Mouse (Mus musculus) mouse embryonic stem cell (cell line): ENCODE results near the gene Fam71f1.

Experiments
- in situ Hi-C, 2 experiments: fragments of 300-500 bp; cut with MboI; formaldehyde crosslinking; loops; 1 replicate in 1 of 2; 3 replicates in 1 of 2; pipeline ENCODE4 v1.14.3; 2019 to 2020; ENCODE audit warnings: low sequenced_read_pairs in 2 of 2, low pct_unique_long_range_greater_than_20kb in 1 of 2, mixed read lengths in 1 of 2; ENCODE audit not compliant: unreplicated experiment in 1 of 2

The Fam71f1 gene

GRCm38 (mm10) chr6:29382442-29382841 is 63.5 kb downstream of the Fam71f1 start:
- in situ Hi-C loops = no loop called here
